Mouse (Mus musculus): Measurements from ENCODE around the gene Fah. TPM values are rescaled to one million over a fixed set of nuclear protein-coding genes. Genes with fewer than 3 reads are reported as not detected.

Gene Fah
- 3.6 TPM in 2 replicates for polyA plus RNA-seq (2015; fragmentation: Nextera tagmentation; extraction: Ambion mirVana)

DNA sequence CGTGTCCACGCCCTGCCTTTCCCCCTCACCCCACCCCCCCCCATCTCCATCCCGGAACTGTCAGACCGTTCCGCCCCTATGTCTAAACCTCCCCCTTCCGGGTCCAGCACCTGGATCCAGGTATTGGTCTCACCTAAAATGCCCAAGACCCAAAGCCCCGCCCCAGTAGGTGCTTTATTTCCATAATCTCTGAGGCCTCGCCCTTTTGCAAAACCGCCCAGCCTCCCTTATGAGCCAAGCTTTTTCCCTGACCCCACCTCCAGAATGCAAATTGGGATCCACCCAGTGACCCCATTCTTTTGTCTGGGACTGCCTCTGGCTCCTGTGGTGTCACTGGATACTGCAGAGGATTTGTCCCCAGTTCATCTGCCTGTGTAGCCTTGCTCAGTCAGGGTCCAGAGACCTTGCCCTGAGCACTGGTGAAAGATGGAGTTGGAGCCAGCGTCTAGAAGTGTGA lies at the start of gene Fah:
TSS of gene Fah (minus strand) at position 430 of the 457 bp plus-strand sequence.
- H3K4me3 ChIP-seq, result peak within 1 kb of the TSS; percentile 54
- H3K27ac ChIP-seq, result no peak within 1 kb of the TSS
- no peaks in the 10 kb centered on the region for H3K36me3 ChIP-seq (ENCODE audit: poor library complexity, severe bottlenecking)
- H3K27me3 ChIP-seq, result peaks cover 8% of the 10 kb centered on the region; the same call in 1 of the 2 replicates
- peak within 1 kb of the TSS; percentile 78 for H3K4me2 ChIP-seq
- no peaks in the 10 kb centered on the region for H3K9me3 ChIP-seq (replicated peaks)
- peak within 1 kb of the TSS; percentile 72 for H3K9ac ChIP-seq
- peaks cover 6% of the 10 kb centered on the region; the same call in 1 of the 2 replicates for H3K4me1 ChIP-seq
- 2% methylated on average over 10 of the region's 10 CpGs for WGBS
- ATAC-seq, result peak; percentile 54

DNA sequence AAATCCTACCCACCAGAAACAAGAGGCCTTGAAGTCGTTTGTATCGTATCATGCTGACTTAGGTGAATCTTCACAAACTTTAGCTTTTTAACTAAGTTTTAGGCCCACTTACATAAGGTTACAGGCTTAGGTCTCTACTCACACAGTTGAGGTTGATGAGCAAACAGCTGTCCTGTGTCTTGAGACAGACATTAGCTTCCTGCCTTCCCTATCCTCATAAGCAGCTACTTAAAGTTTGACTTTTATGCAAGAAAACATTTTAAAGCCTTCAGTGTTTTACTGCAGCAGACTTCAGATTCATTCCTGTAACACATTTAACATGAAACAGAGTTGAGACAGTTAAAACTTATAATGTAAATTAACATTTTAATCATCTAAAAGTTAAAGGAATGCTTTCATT lies 46.2 kb upstream of the Fah start:
- no peak for ATAC-seq
- Histone ChIP-seq H3K9me3 (replicated peaks) (no peaks in the 10 kb centered on the region), H3K4me1 (no peaks in the 10 kb centered on the region), H3K36me3 (ENCODE audit: poor library complexity, severe bottlenecking) (no peaks in the 10 kb centered on the region), H3K27ac (no peak overlapping the region), H3K9ac (no peak overlapping the region), H3K27me3 (no peaks in the 10 kb centered on the region), H3K4me3 (no peak overlapping the region), H3K4me2 (no peak overlapping the region)
- 85% methylated on average over 2 of the region's 2 CpGs for WGBS

DNA sequence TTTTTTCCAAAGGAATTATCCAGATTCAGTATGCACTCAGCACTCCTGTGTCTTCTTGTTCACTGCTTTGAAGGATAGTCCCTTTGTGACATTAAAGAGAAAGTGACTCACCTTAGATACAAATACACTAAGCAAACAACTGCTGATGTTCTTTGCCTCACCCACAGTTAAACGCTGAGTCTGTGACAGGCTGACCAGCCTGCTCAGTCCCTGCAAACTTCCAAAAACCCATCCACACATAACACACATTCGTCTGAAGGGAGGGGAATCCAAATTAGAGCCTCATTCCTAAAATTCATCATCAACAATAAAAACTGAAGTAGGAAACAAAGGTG lies 45.4 kb upstream of the Fah start:
- Histone ChIP-seq H3K4me3 (no peak overlapping the region), H3K9me3 (replicated peaks) (no peaks in the 10 kb centered on the region), H3K27me3 (no peaks in the 10 kb centered on the region), H3K36me3 (ENCODE audit: poor library complexity, severe bottlenecking) (no peaks in the 10 kb centered on the region), H3K9ac (no peak overlapping the region), H3K27ac (no peak overlapping the region), H3K4me1 (no peaks in the 10 kb centered on the region), H3K4me2 (no peak overlapping the region)
- no peak for ATAC-seq
- WGBS, result 77% methylated on average over 2 of the region's 2 CpGs

DNA sequence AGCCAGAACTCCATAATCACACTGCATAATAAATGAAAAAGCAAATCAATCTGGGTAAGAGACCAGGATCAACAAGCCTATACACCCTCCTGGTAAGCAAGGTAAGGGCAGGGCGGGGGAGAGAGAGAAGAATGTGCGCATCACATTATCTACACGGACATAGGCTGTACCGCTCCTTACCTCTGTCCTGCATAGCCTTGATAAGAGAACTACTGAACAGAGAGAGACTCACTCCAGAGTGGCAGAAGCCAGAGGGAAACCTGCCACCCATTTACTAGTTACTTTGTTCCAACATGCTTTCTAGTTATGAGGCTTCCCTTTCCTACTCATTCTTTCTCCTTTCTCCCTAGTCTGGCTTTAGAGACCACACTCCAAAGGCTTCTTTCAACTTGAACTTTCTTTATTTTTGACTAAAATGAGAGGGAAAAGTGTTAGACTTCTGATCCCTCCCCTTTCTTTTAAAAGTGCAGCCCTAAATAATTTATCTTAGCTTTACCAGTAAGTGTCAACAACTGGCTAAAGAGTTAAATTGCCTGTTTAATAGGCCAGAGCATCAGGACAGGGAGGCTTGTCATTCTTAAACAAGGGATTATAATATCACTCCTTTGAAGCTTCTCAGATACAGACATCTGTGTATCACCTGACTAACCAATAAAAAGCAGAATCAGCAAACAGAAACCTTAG lies 44.9 kb upstream of the Fah start:
- Histone ChIP-seq H3K36me3 (ENCODE audit: poor library complexity, severe bottlenecking) (no peaks in the 10 kb centered on the region), H3K27me3 (no peaks in the 10 kb centered on the region), H3K4me2 (no peak overlapping the region), H3K27ac (no peak overlapping the region), H3K4me1 (no peaks in the 10 kb centered on the region), H3K9ac (no peak overlapping the region), H3K4me3 (no peak overlapping the region), H3K9me3 (replicated peaks) (no peaks in the 10 kb centered on the region)
- ATAC-seq, result no peak
- WGBS, result 89% methylated on average over 4 of the region's 4 CpGs

DNA sequence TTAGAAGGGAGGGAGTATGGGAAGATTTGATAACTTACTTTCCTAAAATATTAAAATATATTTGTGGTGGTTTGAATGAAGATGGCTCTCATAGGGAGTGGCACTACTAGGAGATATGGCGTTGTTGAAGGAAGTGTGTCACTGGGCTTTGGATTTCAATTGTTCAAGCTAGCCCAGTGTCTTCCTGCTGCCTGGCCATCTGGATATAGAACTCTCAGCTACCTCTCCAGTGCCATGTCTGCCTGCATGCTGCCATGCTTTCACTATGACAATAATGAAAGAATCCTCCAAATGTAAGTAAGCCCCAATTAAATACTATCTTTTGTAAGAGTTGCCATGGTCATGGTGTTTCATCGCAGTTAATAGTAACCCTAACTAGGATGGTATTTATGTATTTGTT lies 42.5 kb upstream of the Fah start:
- Histone ChIP-seq H3K9ac (no peak overlapping the region), H3K27ac (no peak overlapping the region), H3K9me3 (replicated peaks) (no peaks in the 10 kb centered on the region), H3K4me1 (no peaks in the 10 kb centered on the region), H3K4me3 (no peak overlapping the region), H3K36me3 (ENCODE audit: poor library complexity, severe bottlenecking) (no peaks in the 10 kb centered on the region), H3K27me3 (no peaks in the 10 kb centered on the region), H3K4me2 (no peak overlapping the region)
- WGBS, result 94% methylated on average over 2 of the region's 2 CpGs
- no peak for ATAC-seq

DNA sequence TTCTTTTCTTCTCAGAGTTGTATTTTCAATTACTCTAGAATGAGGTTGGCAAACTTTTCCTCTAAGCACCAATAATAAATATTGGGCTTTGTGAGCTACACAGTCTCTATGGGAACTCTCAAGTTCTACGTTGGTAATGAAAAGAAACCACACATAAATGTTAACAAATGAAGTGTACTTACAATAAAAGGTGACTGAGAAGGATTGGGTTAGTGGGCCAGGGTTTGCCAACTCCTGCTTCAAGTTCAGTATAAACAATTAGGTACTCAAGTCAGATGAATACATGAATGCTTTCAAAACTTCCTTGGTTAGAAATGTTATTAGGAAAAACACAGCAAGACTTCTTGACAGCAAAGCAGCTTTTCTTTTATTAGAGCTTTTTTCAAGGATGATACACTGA lies 39.7 kb upstream of the Fah start:
- Histone ChIP-seq H3K4me1 (no peaks in the 10 kb centered on the region), H3K4me2 (no peak overlapping the region), H3K27me3 (no peaks in the 10 kb centered on the region), H3K9me3 (replicated peaks) (no peaks in the 10 kb centered on the region), H3K9ac (no peak overlapping the region), H3K27ac (no peak overlapping the region), H3K4me3 (no peak overlapping the region), H3K36me3 (ENCODE audit: poor library complexity, severe bottlenecking) (no peaks in the 10 kb centered on the region)
- ATAC-seq, result no peak
- 27% methylated on average over 1 of the region's 1 CpGs for WGBS

DNA sequence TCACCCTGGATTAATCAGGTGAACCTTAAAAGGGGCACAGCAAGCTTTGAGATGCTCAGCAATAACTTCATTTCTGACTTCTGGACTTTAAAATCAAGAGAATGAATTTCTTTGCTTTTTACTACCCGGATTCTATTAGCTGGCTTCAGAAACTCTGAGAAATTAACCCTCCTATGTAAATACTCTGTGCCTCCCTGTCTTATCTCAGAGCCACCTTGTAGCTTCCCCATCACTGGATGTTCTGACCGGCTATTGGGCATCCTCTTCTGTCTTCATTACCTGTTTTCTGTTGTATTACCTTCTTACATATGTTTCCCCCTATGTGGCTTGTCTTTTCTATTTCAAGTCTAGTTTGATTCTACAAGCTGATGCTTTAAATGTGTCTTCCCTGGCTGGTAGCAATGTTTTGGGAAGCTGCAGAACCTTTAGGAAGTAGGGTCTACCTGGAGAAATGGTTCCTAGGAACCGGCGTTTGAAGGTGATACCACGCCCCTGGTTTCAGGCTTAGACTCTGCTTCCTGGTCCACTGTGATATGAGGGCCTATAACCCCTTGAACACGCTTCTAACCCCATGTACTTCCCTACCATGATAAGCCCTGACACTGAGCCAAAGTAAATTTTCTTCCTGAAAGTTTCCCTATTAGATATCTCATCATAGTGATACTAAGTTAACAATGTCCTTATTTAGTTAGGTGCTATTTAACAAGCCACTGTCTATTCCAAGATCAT lies 36.9 kb upstream of the Fah start:
- Histone ChIP-seq H3K4me2 (no peak overlapping the region), H3K9ac (no peak overlapping the region), H3K9me3 (replicated peaks) (no peaks in the 10 kb centered on the region), H3K36me3 (ENCODE audit: poor library complexity, severe bottlenecking) (no peaks in the 10 kb centered on the region), H3K4me3 (no peak overlapping the region), H3K27me3 (no peaks in the 10 kb centered on the region), H3K27ac (no peak overlapping the region), H3K4me1 (no peaks in the 10 kb centered on the region)
- 94% methylated on average over 6 of the region's 6 CpGs for WGBS
- ATAC-seq, result no peak

DNA sequence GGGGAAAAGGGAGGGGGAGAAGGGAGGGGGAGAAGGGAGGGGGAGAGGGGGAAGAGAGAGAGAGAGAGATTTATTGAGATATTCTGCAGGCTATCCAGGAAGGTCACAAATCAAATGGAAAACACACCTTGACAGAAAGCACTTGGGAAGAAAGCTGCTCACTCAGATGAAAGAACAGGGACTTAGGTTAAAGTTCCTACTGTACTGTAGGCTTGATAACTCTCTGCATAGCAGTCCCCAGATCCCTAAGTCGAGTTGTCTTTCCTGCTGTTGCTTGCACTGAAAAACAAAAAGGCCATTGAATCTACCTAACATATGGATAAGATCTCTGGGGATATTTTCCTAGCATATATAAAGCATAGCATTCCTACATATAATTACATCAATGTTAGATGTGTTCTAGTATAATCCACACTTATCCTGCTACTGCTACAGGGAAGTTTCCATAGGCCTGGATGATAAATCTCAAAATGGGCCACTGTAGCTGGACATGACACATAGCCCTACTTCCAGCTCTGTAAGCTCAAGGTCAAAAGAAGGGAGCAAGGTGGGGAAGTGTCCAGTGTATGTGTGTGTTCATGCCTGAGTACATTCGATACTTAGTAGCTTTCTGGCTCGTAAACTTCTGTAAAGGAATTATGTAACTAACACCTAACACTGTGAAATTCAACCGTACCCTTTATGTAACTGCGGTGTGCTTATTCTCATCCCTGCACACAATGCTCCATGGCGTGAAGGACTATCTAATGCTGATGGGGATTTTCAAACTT lies 35.8 kb upstream of the Fah start:
- 88% methylated on average over 6 of the region's 6 CpGs for WGBS
- Histone ChIP-seq H3K4me1 (no peaks in the 10 kb centered on the region), H3K36me3 (ENCODE audit: poor library complexity, severe bottlenecking) (no peaks in the 10 kb centered on the region), H3K27ac (no peak overlapping the region), H3K4me3 (no peak overlapping the region), H3K4me2 (no peak overlapping the region), H3K9me3 (replicated peaks) (no peaks in the 10 kb centered on the region), H3K9ac (no peak overlapping the region), H3K27me3 (no peaks in the 10 kb centered on the region)
- no peak for ATAC-seq

DNA sequence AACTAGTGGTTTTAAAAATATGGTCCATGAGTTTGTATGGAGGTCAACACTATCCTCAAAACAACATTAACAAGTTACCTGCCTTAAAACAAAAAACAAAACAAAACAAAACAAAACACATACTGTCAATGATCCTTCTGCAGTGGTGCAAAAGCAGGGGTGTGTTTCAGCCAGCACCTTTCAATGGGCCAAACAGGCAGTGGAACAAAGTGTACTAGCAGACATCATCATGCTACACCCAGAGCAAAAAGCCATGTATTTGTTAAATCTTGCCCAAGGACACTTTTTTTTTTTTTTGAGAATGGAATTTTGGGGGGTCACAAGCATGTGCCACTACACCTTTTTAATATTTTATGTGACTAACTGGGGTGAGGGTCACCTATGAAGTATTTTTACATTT lies 30.4 kb upstream of the Fah start:
- Histone ChIP-seq H3K36me3 (ENCODE audit: poor library complexity, severe bottlenecking) (peaks cover 8% of the 10 kb centered on the region), H3K4me1 (peaks cover 5% of the 10 kb centered on the region; the same call in 1 of the 2 replicates), H3K4me3 (no peak overlapping the region), H3K9ac (no peak overlapping the region), H3K9me3 (replicated peaks) (no peaks in the 10 kb centered on the region), H3K27me3 (no peaks in the 10 kb centered on the region), H3K27ac (no peak overlapping the region), H3K4me2 (no peak overlapping the region)
- ATAC-seq, result no peak

DNA sequence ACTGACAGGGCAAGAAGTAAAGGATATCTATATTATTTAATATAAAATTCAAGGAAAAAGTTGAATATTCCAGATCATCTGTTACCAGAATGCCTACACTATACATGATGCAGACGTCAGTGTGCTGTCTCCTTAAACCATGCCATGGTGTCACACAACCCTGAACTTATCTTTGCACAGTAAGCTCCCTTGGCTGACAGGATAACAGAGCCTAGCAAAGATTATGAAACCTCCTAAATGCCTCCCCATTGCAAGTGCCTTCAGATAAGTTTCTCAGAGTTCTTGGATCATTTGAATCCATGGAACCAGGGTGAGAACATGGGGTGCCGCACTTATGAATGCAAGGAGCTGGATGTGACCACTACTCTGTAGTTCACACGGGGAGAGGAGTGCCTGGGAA lies 25.4 kb upstream of the Fah start:
- no peak for ATAC-seq
- Histone ChIP-seq H3K36me3 (ENCODE audit: poor library complexity, severe bottlenecking) (peaks cover 24% of the 10 kb centered on the region), H3K27me3 (no peaks in the 10 kb centered on the region), H3K4me2 (no peak overlapping the region), H3K4me3 (no peak overlapping the region), H3K4me1 (peaks cover 5% of the 10 kb centered on the region; the same call in 1 of the 2 replicates), H3K9me3 (replicated peaks) (no peaks in the 10 kb centered on the region), H3K9ac (no peak overlapping the region), H3K27ac (no peak overlapping the region)
- 87% methylated on average over 3 of the region's 3 CpGs for WGBS

DNA sequence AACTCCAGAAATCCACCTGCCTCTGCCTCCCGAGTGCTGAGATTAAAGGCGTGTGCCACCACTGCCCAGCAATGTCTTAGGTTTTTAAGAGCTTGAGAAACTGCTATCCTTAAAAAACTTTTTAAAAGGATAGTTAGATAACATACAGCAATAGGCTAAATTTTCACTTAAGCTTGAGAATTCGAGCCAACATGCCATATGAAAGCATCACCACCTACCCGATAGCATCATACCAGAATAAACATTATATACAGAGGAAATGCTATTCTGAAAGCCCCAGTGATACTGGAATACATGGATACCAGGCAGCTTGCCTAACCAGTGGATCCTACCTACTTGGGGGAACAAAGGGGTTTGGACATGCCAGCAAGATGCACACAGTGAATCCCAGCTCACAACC lies 17.2 kb upstream of the Fah start:
- Histone ChIP-seq H3K4me2 (no peak overlapping the region), H3K36me3 (ENCODE audit: poor library complexity, severe bottlenecking) (peaks cover 23% of the 10 kb centered on the region), H3K27ac (no peak overlapping the region), H3K9me3 (replicated peaks) (no peaks in the 10 kb centered on the region), H3K4me3 (no peak overlapping the region), H3K4me1 (no peaks in the 10 kb centered on the region), H3K9ac (no peak overlapping the region), H3K27me3 (no peaks in the 10 kb centered on the region)
- 96% methylated on average over 4 of the region's 4 CpGs for WGBS
- no peak for ATAC-seq

DNA sequence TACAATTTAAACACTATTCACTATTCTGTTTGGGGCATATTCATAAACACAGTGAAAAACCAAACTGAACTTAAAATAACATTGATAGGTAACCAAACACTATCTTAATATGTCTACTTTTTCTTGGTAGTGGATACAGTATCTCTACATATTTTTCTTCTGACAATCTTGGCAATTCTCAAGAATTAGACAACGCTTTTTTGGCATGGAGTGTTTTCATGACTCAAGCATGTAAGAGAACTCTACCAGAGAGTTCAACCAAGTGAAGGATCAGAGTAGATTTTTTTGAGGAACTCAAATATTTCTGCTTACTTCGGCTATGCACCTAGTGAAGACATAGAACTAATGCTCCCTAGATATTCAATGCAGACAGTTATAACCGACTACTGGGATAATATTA lies 14.4 kb upstream of the Fah start:
- Histone ChIP-seq H3K4me1 (no peaks in the 10 kb centered on the region), H3K9me3 (replicated peaks) (no peaks in the 10 kb centered on the region), H3K4me3 (no peak overlapping the region), H3K36me3 (ENCODE audit: poor library complexity, severe bottlenecking) (peaks cover 36% of the 10 kb centered on the region), H3K27me3 (no peaks in the 10 kb centered on the region), H3K27ac (no peak overlapping the region), H3K4me2 (no peak overlapping the region), H3K9ac (no peak overlapping the region)
- no peak for ATAC-seq
- WGBS, result 95% methylated on average over 3 of the region's 3 CpGs

Measured in forebrain, embryonic 13.5 days (tissue).